Mouse (Mus musculus): ENCODE measurements around the gene Pdcd2l. TPM values are rescaled to one million over a fixed set of nuclear protein-coding genes. Genes with fewer than 3 reads are reported as not detected.
"Not testable (repeated sequence)": the region's sequence is repeated elsewhere in the genome, so short reads cannot be mapped to it uniquely, and the experiment has no call there.

Gene Pdcd2l
- polyA plus RNA-seq, 1 experiment, result 29.4 TPM

DNA sequence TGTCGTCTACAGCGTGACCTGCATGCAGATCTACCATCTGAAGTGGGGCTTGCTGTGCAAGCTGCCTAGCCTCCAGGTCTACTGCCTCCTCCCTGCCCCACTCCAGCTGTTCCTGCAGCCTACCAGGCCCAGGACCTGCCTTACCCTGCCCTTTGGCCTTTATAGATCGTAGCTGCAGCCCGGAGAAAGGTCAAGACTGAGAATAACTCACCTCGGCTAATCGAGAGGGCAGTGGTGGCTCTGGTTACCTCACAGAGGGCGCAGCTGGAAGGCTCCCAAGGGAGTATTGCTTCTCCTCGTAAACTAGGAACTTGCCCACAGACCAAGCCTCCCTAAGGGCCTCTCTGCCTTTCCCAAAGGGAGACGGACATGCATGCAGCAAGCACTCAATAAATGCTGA lies 19.0 kb upstream of the Pdcd2l start:
- TF ChIP-seq POLR2A (IDR thresholded peaks at IDR 0.05; ENCODE audit: borderline replicate concordance, low read depth, low read length) (no peak), CTCF (IDR thresholded peaks at IDR 0.05; ENCODE audit: low read depth, low read length) (no peak)
- Histone ChIP-seq H3K27ac (ENCODE audit: insufficient read depth, low read depth, low read length) (peak overlapping the region; percentile 56), H3K4me3 (ENCODE audit: insufficient read depth, low read length) (no peak overlapping the region), H3K4me1 (ENCODE audit: control insufficient read depth, insufficient read depth, low read length) (peaks cover 35% of the 10 kb centered on the region)

DNA sequence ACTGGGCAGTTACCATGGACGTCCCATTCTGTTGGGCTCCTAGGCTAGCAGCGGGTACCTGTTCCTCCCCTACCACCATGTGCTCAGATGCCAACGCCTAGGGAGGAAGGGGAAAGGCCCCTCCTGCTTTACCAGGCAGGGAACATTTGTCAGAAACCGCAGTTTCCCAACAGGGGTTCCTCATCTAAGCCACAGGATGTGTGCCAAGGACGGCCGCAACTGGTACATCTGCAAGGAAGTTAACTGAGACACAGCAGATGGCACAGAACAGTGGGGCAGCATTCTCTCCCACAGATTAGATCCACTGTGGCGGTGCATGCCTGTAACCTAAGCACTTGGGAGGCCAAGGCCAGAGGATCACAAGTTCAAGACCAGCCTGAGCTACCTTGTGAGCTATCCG lies 18.2 kb upstream of the Pdcd2l start:
- H3K4me3 ChIP-seq (ENCODE audit: insufficient read depth, low read length), result no peak overlapping the region
- peak overlapping the region; percentile 56 for H3K27ac ChIP-seq (ENCODE audit: insufficient read depth, low read depth, low read length)
- TF ChIP-seq POLR2A (IDR thresholded peaks at IDR 0.05; ENCODE audit: borderline replicate concordance, low read depth, low read length) (no peak), CTCF (IDR thresholded peaks at IDR 0.05; ENCODE audit: low read depth, low read length) (no peak)
- peaks cover 35% of the 10 kb centered on the region for H3K4me1 ChIP-seq (ENCODE audit: control insufficient read depth, insufficient read depth, low read length)

DNA sequence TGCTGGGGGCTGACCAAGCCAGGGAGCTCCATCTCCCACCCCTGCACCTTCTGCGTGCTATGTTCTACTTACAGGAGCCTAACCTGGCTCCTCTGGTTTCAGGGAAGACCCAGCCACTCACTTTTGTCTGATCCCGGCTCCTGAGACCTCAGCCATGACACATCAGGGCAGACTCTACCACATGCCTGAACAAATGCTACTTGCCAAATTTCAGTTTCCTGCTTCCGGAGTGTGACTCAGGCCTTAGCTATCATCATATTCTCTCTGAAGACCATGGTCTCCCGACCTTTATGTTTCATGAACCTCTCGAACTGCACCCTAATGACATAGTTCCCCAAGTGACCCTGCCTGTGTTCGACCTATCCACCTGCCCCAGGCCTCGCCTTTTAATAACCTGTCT lies 16.8 kb upstream of the Pdcd2l start:
- TF ChIP-seq CTCF (IDR thresholded peaks at IDR 0.05; ENCODE audit: low read depth, low read length) (no peak), POLR2A (IDR thresholded peaks at IDR 0.05; ENCODE audit: borderline replicate concordance, low read depth, low read length) (no peak)

DNA sequence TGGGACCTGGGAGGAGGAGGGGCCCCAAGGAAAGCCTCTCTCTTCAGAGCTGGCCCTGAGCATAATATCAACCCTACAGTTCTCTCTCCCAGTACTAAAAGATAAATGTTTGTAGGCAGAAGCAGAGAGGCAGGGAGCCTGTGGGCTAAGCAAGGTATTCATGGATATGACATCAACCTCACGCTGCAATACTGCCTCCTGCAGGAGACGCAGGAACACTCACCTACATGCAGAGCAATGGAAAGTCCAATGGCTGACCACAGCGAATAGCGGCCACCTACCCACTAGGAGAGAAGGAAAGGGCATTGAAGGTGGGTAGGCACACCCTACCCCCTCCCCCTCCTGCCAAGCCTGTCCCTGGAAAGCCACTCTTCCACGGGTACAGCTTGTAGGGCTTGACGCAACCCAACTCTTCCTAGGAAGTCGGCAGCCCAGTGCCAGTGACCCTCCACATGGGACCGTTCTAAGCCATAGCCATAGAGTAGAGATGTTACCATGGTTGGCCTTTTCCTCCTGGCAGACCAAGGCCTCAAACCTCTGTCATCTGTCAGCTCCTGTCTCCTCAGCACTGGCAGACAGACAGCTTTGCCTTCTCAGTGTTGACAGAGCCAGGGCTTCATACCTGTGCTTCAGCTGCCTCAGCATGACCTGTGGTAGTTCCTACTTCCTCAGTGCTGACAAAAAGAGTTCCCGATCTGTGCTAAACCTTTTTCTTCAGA lies 11.7 kb upstream of the Pdcd2l start:
- Histone ChIP-seq H3K27ac (ENCODE audit: insufficient read depth, low read depth, low read length) (no peak overlapping the region), H3K4me1 (ENCODE audit: control insufficient read depth, insufficient read depth, low read length) (peaks cover under 1% of the 10 kb centered on the region), H3K4me3 (ENCODE audit: insufficient read depth, low read length) (no peak overlapping the region)
- no peak for TF ChIP-seq POLR2A (IDR thresholded peaks at IDR 0.05; ENCODE audit: borderline replicate concordance, low read depth, low read length)
- TF ChIP-seq CTCF (IDR thresholded peaks at IDR 0.05; ENCODE audit: low read depth, low read length), result no peak

More for the DNA sequence above, 16.8 kb upstream of the Pdcd2l start:
- Histone ChIP-seq H3K4me1 (ENCODE audit: control insufficient read depth, insufficient read depth, low read length) (peaks cover 35% of the 10 kb centered on the region), H3K27ac (ENCODE audit: insufficient read depth, low read depth, low read length) (peak overlapping the region; percentile 30; the same call in 1 of the 2 replicates), H3K4me3 (ENCODE audit: insufficient read depth, low read length) (no peak overlapping the region)

DNA sequence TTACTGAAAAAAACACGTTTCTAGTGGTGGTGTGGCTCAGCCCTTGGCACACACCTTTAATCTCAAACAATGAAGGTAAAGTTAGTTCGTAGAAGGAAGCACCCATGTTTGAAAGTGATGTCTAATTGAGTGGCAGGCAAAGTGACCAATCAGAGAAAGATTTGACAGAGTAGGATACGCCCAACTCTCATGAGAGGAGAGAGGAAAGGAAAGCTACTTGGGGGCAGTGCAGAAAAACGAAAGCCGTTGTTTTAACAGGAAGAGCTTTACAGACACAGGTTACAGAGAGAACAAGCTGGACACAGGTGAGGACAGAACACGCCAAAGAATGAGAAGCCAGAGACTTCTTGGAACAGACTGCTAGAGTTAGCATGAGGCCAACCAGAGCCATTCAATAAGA lies 9.9 kb upstream of the Pdcd2l start:
- H3K4me3 ChIP-seq (ENCODE audit: insufficient read depth, low read length), result no peak overlapping the region
- no peaks in the 10 kb centered on the region for H3K4me1 ChIP-seq (ENCODE audit: control insufficient read depth, insufficient read depth, low read length)
- no peak for TF ChIP-seq POLR2A (IDR thresholded peaks at IDR 0.05; ENCODE audit: borderline replicate concordance, low read depth, low read length)
- TF ChIP-seq CTCF (IDR thresholded peaks at IDR 0.05; ENCODE audit: low read depth, low read length), result no peak
- no peak overlapping the region for H3K27ac ChIP-seq (ENCODE audit: insufficient read depth, low read depth, low read length)

- H3K4me3 ChIP-seq (ENCODE audit: insufficient read depth, low read length); H3K4me1 ChIP-seq (ENCODE audit: control insufficient read depth, insufficient read depth, low read length); H3K27ac ChIP-seq (ENCODE audit: insufficient read depth, low read depth, low read length): not testable (repeated sequence)
Observed at GRCm38 (mm10) chr7:34202147-34202546, 5.7 kb upstream of the Pdcd2l start.

DNA sequence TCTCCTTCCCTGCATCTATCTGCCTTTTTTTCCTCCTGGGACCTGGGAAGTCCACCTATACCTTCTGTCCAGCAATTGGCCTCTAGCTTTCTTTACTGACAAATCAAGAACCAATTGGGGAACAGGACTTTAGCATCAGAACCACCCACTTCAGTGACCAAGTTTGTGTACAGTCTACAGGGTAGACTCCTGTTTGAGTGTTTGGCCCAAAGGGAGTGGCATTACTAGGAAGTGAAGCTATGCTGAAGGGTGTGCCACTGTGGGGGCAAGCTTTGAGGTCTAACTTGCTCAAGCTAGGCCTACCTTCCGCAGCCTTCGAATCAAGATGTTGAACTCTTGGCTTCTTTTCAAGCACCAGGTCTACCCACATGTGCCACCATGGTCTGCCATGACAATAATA lies 4.4 kb upstream of the Pdcd2l start:
- no peak for TF ChIP-seq CTCF (IDR thresholded peaks at IDR 0.05; ENCODE audit: low read depth, low read length)
- no peak for TF ChIP-seq POLR2A (IDR thresholded peaks at IDR 0.05; ENCODE audit: borderline replicate concordance, low read depth, low read length)
- Histone ChIP-seq H3K4me3 (ENCODE audit: insufficient read depth, low read length) (no peak overlapping the region), H3K27ac (ENCODE audit: insufficient read depth, low read depth, low read length) (no peak overlapping the region), H3K4me1 (ENCODE audit: control insufficient read depth, insufficient read depth, low read length) (peaks cover 3% of the 10 kb centered on the region; the same call in 1 of the 2 replicates)

GRCm38 (mm10) chr7:34198346-34198745 lies 1.9 kb upstream of the Pdcd2l start:
- Histone ChIP-seq H3K4me1 (ENCODE audit: control insufficient read depth, insufficient read depth, low read length) (peaks cover 12% of the 10 kb centered on the region), H3K4me3 (ENCODE audit: insufficient read depth, low read length) (no peak overlapping the region), H3K27ac (ENCODE audit: insufficient read depth, low read depth, low read length) (no peak overlapping the region)
- no peak for TF ChIP-seq POLR2A (IDR thresholded peaks at IDR 0.05; ENCODE audit: borderline replicate concordance, low read depth, low read length)
- no peak for TF ChIP-seq CTCF (IDR thresholded peaks at IDR 0.05; ENCODE audit: low read depth, low read length)

- no peak for TF ChIP-seq CTCF (IDR thresholded peaks at IDR 0.05; ENCODE audit: low read depth, low read length)
- TF ChIP-seq POLR2A (IDR thresholded peaks at IDR 0.05; ENCODE audit: borderline replicate concordance, low read depth, low read length), result no peak
- Histone ChIP-seq H3K27ac (ENCODE audit: insufficient read depth, low read depth, low read length) (no peak overlapping the region), H3K4me1 (ENCODE audit: control insufficient read depth, insufficient read depth, low read length) (peaks cover 23% of the 10 kb centered on the region), H3K4me3 (ENCODE audit: insufficient read depth, low read length) (peak overlapping the region; percentile 91)
Observed at GRCm38 (mm10) chr7:34195632-34196031, 829 bp downstream of the Pdcd2l start.

GRCm38 (mm10) chr7:34192825-34193224 lies 3.6 kb downstream of the Pdcd2l start:
- peak overlapping the region; percentile 54 for H3K27ac ChIP-seq (ENCODE audit: insufficient read depth, low read depth, low read length)
- peaks cover 35% of the 10 kb centered on the region for H3K4me1 ChIP-seq (ENCODE audit: control insufficient read depth, insufficient read depth, low read length)
- TF ChIP-seq CTCF (IDR thresholded peaks at IDR 0.05; ENCODE audit: low read depth, low read length) (no peak), POLR2A (IDR thresholded peaks at IDR 0.05; ENCODE audit: borderline replicate concordance, low read depth, low read length) (no peak)
- H3K4me3 ChIP-seq (ENCODE audit: insufficient read depth, low read length), result no peak overlapping the region

Measured in bone marrow macrophage, adult 2 months (primary cell).